Mouse (Mus musculus): ENCODE data around the gene Heatr6.

DNA sequence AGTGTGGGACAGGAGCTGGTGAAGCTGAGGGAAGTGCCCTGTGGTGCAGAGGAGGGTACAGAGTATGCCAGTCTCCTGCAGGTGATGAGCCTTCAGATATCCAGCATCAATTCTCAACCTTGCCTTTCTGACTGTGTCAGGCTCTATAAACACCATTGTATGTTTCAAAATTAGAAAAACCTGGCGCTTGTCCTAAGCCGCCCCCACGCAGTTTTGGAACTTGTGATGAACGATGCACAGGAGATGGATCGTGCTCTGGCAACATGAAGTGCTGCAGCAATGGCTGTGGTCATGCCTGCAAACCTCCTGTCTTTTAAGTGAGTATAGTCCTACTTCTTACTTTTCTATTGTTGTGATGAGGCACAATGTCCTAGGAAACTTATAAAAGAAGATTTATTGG lies 43.8 kb upstream of the Heatr6 start:
- TF ChIP-seq CTCF (IDR thresholded peaks at IDR 0.05; ENCODE audit: borderline replicate concordance, control insufficient read depth, extremely low read depth, insufficient read depth, low read length, poor library complexity) (no peak), POLR2A (IDR thresholded peaks at IDR 0.05; ENCODE audit: control insufficient read depth, extremely low read depth, insufficient read depth, low read length, poor library complexity) (no peak)
